Mouse (Mus musculus): ENCODE data around the gene Btla. TPM values are rescaled to one million over a fixed set of nuclear protein-coding genes. Genes with fewer than 3 reads are reported as not detected.

The Btla gene
- polyA plus RNA-seq (2015; fragmentation: Illumina TruSeq; extraction: RNeasy Lipid Tissue Mini Kit (QIAGEN cat#74804); ENCODE audit: insufficient read depth, low read depth, low replicate concordance) = not detected

DNA sequence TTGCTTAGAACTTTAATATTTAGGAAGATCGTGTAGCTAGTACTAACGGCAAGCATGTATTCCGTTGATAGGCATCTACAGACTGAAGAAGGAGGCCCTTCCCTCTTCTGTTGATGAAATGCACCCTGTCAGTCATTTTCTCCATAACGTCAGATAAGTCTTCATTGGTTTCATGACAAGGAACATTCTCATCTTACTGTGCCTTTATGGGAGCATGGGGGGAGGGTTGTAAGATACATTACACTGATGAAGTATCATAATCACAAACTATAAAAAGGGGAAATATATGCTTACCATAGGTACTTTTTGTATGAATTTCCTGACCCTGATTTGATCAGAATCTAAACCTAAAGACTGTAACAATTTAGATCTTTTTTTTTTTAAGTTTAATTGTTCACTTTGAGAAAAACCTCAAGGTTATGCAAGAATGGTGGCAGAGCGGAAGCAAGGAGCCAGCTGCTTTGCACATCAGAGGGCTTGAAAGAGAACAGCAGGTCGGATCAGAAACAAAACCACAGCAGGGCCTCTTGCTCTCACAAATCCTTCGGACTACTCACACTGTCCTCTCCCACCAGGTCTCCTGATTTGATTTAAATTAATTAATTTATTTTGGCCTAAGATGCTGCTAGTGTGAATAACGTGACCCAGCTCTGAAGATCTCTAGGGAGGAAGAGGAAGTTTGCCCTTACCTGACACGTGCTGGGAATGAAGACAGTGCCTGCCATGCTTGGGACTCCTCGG is at the start of gene Btla:
Btla (plus strand) TSS at position 668 of the 741 bp plus-strand sequence.

Other genes starting within 250 kb of the Btla start
- 11.6 TPM for gene Ccdc80, start 130.9 kb upstream of the Btla start, polyA plus RNA-seq (2015; fragmentation: Illumina TruSeq; extraction: RNeasy Lipid Tissue Mini Kit (QIAGEN cat#74804); ENCODE audit: insufficient read depth, low read depth, low replicate concordance)
- 3.6 TPM for gene Slc35a5, start 65.6 kb upstream of the Btla start, polyA plus RNA-seq (2015; fragmentation: Illumina TruSeq; extraction: RNeasy Lipid Tissue Mini Kit (QIAGEN cat#74804); ENCODE audit: insufficient read depth, low read depth, low replicate concordance)
- 10.3 TPM for gene Atg3, start 65.5 kb upstream of the Btla start, polyA plus RNA-seq (2015; fragmentation: Illumina TruSeq; extraction: RNeasy Lipid Tissue Mini Kit (QIAGEN cat#74804); ENCODE audit: insufficient read depth, low read depth, low replicate concordance)
- 72.6 TPM for gene Cd200, start 184.7 kb downstream of the Btla start, polyA plus RNA-seq (2015; fragmentation: Illumina TruSeq; extraction: RNeasy Lipid Tissue Mini Kit (QIAGEN cat#74804); ENCODE audit: insufficient read depth, low read depth, low replicate concordance)

Data from pancreas, adult 10 weeks (tissue).